Mouse (Mus musculus) heart, embryonic 14.5 days (tissue): ENCODE measurements around the gene Pde11a. TPM values are rescaled to one million over a fixed set of nuclear protein-coding genes. Genes with fewer than 3 reads are reported as not detected.

Experiments used
- ATAC-seq: fragments of 200-750 bp; cut with Nextera tagmentation; 2 replicates; pipeline ENCODE4 v1.8.0; 2017; ENCODE audit warnings: low read depth, moderate TSS enrichment; ENCODE audit not compliant: insufficient number of reproducible peaks, insufficient read depth, low FRiP score
- H3K27ac ChIP-seq, 2 experiments: fragments of 200-500 bp in 1 of 2; fragments of 300-500 bp in 1 of 2; sonication (generic) in 1 of 2; replicated peaks in 1 of 2; 2 replicates each; pipeline ENCODE4 v1.5.1; 2012 to 2014; ENCODE audit warnings: low read depth in 2 of 2, low read length in 2 of 2, control low read depth in 1 of 2, mild to moderate bottlenecking in 1 of 2, mixed read lengths in 1 of 2; ENCODE audit not compliant: control insufficient read depth in 1 of 2, insufficient read depth in 1 of 2
- H3K27me3 ChIP-seq: fragments of 300-500 bp; sonication (generic); 2 replicates; pipeline ENCODE4 v1.6.1; 2014; ENCODE audit warnings: mild to moderate bottlenecking, low read length, control low read depth; ENCODE audit not compliant: control insufficient read depth, insufficient read depth
- H3K36me3 ChIP-seq: fragments of 300-500 bp; sonication (generic); 2 replicates; pipeline ENCODE4 v1.6.1; 2014; ENCODE audit warnings: mild to moderate bottlenecking, control low read depth, low read length, mixed read lengths; ENCODE audit not compliant: control insufficient read depth, insufficient read depth
- H3K4me1 ChIP-seq, 2 experiments: fragments of 200-500 bp in 1 of 2; fragments of 300-500 bp in 1 of 2; sonication (generic) in 1 of 2; 2 replicates each; pipeline ENCODE4 v1.6.1; 2012 to 2014; ENCODE audit warnings: low read length in 2 of 2, control low read depth in 1 of 2, mixed read lengths in 1 of 2; ENCODE audit not compliant: control insufficient read depth in 2 of 2, insufficient read depth in 2 of 2
- H3K4me2 ChIP-seq: fragments of 300-500 bp; sonication (generic); 2 replicates; pipeline ENCODE4 v1.6.1; 2014; ENCODE audit warnings: mild to moderate bottlenecking, low read length
- H3K4me3 ChIP-seq, 2 experiments: fragments of 200-500 bp in 1 of 2; fragments of 300-500 bp in 1 of 2; sonication (generic) in 1 of 2; 2 replicates each; pipeline ENCODE4 v1.5.1; 2012 to 2014; ENCODE audit warnings: low read length in 2 of 2, mild to moderate bottlenecking in 2 of 2, control low read depth in 1 of 2, low read depth in 1 of 2, moderate library complexity in 1 of 2; ENCODE audit not compliant: control insufficient read depth in 1 of 2, insufficient read depth in 1 of 2
- H3K9ac ChIP-seq: fragments of 300-500 bp; sonication (generic); 2 replicates; pipeline ENCODE4 v1.6.1; 2014; ENCODE audit warnings: mild to moderate bottlenecking, low read length
- H3K9me3 ChIP-seq: fragments of 300-500 bp; sonication (generic); 2 replicates; pipeline ENCODE4 v1.6.1; 2016; ENCODE audit warnings: low read length, control low read depth; ENCODE audit not compliant: control insufficient read depth
- WGBS: fragments of 180-500 bp; shearing (Covaris S2); extraction: QIAGEN DNeasy Blood & Tissue Kit; methylation state at CpG from one replicate; pipeline ENCODE4 v1.1.7; 2014; 5-methylcytosine and 5-hydroxymethylcytosine counted together
- polyA plus RNA-seq: library from polyadenylated mRNA; unstranded; fragments of >200 nt; fragmentation: Nextera tagmentation; extraction: Ambion mirVana; gene quantifications from 2 replicates; pipeline ENCODE4 v1.2.1, GENCODE M21; 2014

Gene Pde11a
- polyA plus RNA-seq, 1 experiment from 2014 or later: 0.08 TPM

DNA sequence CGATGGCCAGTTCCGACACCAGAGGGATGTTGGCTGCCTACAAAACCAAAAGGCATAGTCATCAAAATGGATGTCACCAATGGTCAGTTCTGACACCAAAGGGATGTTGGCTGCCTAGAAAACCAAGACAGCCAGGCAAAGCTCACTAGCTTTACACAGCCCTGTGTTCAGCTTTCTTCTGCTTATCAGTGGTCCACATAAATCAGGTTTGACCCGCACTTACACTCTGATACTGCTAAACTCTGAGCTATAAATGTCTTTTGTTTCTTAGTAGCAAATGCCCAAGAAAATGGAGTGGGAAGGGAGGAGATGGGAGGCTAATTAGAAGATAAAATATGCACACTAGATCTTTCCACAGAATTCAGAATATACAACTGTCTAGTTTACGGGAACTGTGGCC lies 262.5 kb downstream of the Pde11a start:
- H3K4me2 ChIP-seq: no peak overlapping the region
- WGBS: 89% methylated on average over 4 of the region's 4 CpGs

GRCm38 (mm10) chr2:76073079-76073478 lies 265.5 kb downstream of the Pde11a start:
- Histone ChIP-seq H3K9me3 (no peaks in the 10 kb centered on the region), H3K4me3 (no peak overlapping the region), H3K4me2 (no peak overlapping the region), H3K27me3 (no peaks in the 10 kb centered on the region), H3K36me3 (no peaks in the 10 kb centered on the region), H3K27ac (no peak overlapping the region), H3K9ac (no peak overlapping the region), H3K4me1 (peaks cover 8 to 10% of the 10 kb centered on the region in 2 experiments)
- WGBS: 59% methylated on average over 6 of the region's 6 CpGs
- no peak for ATAC-seq

More for the DNA sequence above, 262.5 kb downstream of the Pde11a start:
- Histone ChIP-seq H3K4me1 (no peaks in the 10 kb centered on the region), H3K9ac (no peak overlapping the region), H3K9me3 (no peaks in the 10 kb centered on the region), H3K36me3 (no peaks in the 10 kb centered on the region), H3K4me3 (no peak overlapping the region), H3K27ac (no peak overlapping the region), H3K27me3 (no peaks in the 10 kb centered on the region)
- ATAC-seq: no peak

- Histone ChIP-seq H3K27ac (peak overlapping the region; percentile 76 to 82), H3K27me3 (no peaks in the 10 kb centered on the region), H3K4me2 (peak overlapping the region; percentile 73), H3K4me1 (peaks cover 8 to 11% of the 10 kb centered on the region in 2 experiments), H3K4me3 (peak overlapping the region; percentile 39 to 52), H3K9me3 (no peaks in the 10 kb centered on the region), H3K36me3 (no peaks in the 10 kb centered on the region), H3K9ac (peak overlapping the region; percentile 66)
- peak; percentile 89 for ATAC-seq
- WGBS: 2% methylated on average over 19 of the region's 19 CpGs
Measured at GRCm38 (mm10) chr2:76070432-76071306, 267.9 kb downstream of the Pde11a start.

GRCm38 (mm10) chr2:76069238-76069637 lies 269.3 kb downstream of the Pde11a start:
- Histone ChIP-seq H3K27me3 (no peaks in the 10 kb centered on the region), H3K4me2 (peak overlapping the region; percentile 73), H3K4me1 (peaks cover 12 to 18% of the 10 kb centered on the region in 2 experiments), H3K9me3 (no peaks in the 10 kb centered on the region), H3K9ac (no peak overlapping the region), H3K4me3 (0 out of 4 replicates have a peak overlapping the region, but pooled peaks of 1 of the 2 experiments have one; percentile 39), H3K27ac (0 out of 4 replicates have a peak overlapping the region, but pooled peaks of 1 of the 2 experiments have one; percentile 2), H3K36me3 (no peaks in the 10 kb centered on the region)
- ATAC-seq: no peak
- WGBS: 45% methylated on average over 13 of the region's 13 CpGs

- Histone ChIP-seq H3K27me3 (no peaks in the 10 kb centered on the region), H3K36me3 (no peaks in the 10 kb centered on the region), H3K4me1 (peaks cover 12 to 18% of the 10 kb centered on the region in 2 experiments), H3K9ac (no peak overlapping the region), H3K9me3 (no peaks in the 10 kb centered on the region), H3K27ac (no peak overlapping the region), H3K4me3 (no peak overlapping the region), H3K4me2 (no peak overlapping the region)
- 85% methylated on average over 10 of the region's 10 CpGs for WGBS
- ATAC-seq: no peak
Measured at GRCm38 (mm10) chr2:76068155-76068554, 270.4 kb downstream of the Pde11a start.

DNA sequence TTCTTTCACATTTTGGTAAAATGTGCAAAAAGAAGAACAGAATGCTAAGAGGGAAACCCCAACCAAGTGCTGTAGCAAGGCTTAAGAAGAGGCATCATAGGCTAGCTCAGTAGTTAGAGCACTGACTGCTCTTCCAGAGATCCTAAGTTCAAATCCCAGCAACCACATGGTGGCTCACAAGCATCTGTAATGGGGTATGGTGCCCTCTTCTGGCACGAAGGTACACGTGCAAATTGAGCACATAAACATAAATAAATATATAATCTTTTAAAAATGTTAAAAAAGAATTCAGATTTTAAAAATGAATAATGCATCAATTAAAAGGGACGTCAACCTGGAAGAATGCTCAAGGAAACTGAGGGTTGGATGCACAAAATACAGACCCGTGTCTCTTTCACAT lies 271.4 kb downstream of the Pde11a start:
- WGBS: 50% methylated on average over 4 of the region's 4 CpGs

GRCm38 (mm10) chr2:76065292-76065691 lies 273.3 kb downstream of the Pde11a start:
- Histone ChIP-seq H3K36me3 (no peaks in the 10 kb centered on the region), H3K4me1 (peaks cover 9 to 18% of the 10 kb centered on the region in 2 experiments), H3K27ac (no peak overlapping the region), H3K9me3 (no peaks in the 10 kb centered on the region), H3K27me3 (no peaks in the 10 kb centered on the region), H3K4me2 (peak overlapping the region; percentile 41), H3K9ac (peak overlapping the region; percentile 44; the same call in 1 of the 2 replicates), H3K4me3 (no peak overlapping the region)
- 21% methylated on average over 7 of the region's 7 CpGs for WGBS
- no peak for ATAC-seq

More for the DNA sequence above, 271.4 kb downstream of the Pde11a start:
- ATAC-seq: no peak
- H3K36me3 ChIP-seq: no peaks in the 10 kb centered on the region
- H3K4me3 ChIP-seq: no peak overlapping the region
- no peak overlapping the region for H3K27ac ChIP-seq
- no peak overlapping the region for H3K9ac ChIP-seq
- H3K4me2 ChIP-seq: no peak overlapping the region
- H3K27me3 ChIP-seq: no peaks in the 10 kb centered on the region
- no peaks in the 10 kb centered on the region for H3K9me3 ChIP-seq
- peaks cover 12 to 18% of the 10 kb centered on the region in 2 experiments for H3K4me1 ChIP-seq
